Mouse (Mus musculus): Measurements from ENCODE around the gene Syt12. TPM values are rescaled to one million over a fixed set of nuclear protein-coding genes. Genes with fewer than 3 reads are reported as not detected.

Gene Syt12
- total RNA-seq (2023) = not detected in 4 replicates

DNA sequence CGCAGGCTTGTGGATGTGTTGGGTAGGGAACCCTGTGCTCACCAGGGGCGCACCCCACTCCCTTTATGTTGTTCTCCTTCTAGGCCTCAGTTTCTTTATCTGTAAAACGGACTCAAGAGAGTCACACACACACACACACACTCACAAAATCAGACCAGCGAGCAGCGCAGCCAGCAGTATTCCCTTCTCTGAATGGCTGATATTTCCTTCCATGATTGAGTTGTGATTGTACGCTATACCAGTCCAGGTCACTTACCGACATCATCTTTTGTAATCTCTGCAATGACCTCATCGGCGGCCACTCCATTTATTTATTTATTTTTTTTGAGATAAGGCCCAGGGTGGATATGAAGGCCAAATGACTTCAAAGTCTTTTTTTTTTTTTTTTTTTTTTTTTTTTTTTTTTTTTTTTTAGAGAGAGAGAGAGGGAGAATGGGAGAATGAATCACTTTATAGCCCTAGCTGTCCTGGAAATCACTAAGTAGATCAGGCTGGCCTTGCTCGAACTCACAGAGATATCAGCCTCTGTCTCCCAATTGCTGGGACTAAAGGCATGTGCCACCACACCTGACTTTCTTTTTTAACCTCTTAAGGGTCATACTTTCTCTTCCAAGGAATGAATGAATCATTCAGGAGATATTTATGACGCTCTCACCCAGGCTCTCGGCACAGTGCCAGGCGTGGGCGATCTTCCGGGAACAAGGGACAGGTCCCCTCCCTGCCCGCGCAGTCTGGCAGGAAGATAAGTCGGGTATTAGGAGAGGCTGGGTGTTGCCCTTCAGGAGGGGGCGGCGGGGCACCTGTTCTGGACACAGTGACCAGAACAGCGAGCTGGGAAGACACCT lies at the start of gene Syt12:
Syt12 (minus strand) TSS at position 103 of the 845 bp plus-strand sequence.

GRCm38 (mm10) chr19:4509986-4510963 lies 33.0 kb upstream of the Syt12 start, which contains the start of gene Pcx:
Gene Pcx (plus strand): TSS chr19:4510472.

DNA sequence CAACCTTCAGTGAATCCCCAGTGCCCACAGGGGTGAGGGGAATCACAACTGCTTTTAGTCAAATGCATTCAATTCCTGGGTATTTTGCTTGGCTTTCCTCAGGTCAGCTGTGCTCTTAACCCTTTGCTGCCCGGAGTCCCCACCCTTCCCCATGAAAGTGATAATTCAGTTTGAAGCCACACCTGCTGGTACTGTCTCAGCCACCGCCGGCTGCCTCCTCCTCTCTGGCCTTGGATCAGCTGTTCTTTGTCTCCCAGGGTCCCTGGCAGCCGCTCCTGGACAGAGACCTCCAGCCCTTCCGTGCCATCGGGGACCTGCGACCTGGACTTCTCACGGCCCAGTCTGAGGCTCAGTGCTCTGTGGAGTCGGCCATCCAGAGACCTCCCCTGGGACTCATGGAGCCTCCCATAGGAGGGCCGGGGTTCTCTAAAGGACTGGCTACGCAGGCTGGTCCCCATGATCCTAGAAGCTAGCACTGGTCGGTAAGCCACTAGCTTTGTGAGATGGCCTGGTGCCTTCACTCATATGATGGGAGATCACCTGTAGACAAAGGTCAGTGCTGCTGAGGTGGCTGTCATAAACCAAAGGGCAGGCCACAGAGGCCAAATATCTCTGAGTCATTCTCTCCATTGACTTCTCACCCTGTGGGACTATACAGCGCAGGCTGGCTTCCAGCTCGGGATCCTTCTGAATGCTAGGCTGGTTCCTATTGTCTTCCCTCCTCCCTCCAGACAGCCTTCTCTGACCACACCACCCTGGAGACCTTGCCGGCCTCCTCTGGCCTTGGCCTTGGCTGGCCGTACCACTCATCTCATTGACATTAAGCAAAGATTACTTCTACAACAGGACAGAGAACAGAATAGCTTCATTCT lies 21.1 kb upstream of the Syt12 start, which contains the start of gene 2010003K11Rik:
2010003K11Rik (minus strand) TSS at position 522 of the 872 bp plus-strand sequence.

DNA sequence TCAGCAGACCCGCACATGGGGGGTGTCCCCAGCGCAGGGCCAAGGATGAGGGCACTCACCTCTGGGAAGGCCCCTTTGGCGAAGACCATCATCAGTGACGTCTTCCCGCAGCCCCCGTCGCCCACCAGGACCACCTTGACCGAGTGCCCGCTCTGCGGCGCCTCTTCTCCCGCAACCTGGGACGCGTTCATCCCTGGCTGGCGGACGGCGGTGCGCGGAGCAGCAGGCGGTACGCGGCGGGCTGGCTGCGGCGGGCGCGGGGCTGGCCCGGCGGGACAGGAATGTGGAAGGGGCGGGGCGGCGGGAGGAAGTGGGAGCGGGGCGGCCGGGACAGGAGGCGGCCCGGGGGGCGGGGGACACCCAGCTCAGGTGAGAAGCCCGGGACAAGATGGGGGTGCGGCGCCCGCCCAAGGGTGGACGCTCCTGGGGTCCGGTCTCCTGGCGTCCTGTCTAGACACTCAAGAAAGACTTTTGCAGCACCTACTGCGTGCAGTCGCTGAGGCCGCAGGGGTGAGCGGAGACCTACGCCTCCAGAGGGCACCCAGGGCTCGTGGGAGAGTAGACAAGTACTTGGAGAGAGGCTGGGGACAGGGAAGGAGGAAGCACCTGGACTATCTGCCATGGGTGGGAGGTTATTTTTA lies 38.0 kb downstream of the Syt12 start, which contains the start of gene Rhod:
Rhod (minus strand) TSS at position 272 of the 641 bp plus-strand sequence.

GRCm38 (mm10) chr19:4397798-4398629 lies 79.2 kb downstream of the Syt12 start, which contains the start of gene Kdm2a:
Gene Kdm2a (minus strand): TSS chr19:4398285.

Other genes with a start within 250 kb of the Syt12 start
- 206 to 223 TPM (median 211 TPM) in 4 replicates for gene Pold4, start 245.5 kb downstream of the Syt12 start, total RNA-seq (2023)
- 26.5 to 33.7 TPM (median 27.9 TPM) in 4 replicates for gene Ssh3, start 208.3 kb downstream of the Syt12 start, total RNA-seq (2023)
- gene Ankrd13d, start 194.3 kb downstream of the Syt12 start, total RNA-seq (2023) = 26.4 to 33.1 TPM (median 28.4 TPM) in 4 replicates
- gene Grk2, start 171.2 kb downstream of the Syt12 start, total RNA-seq (2023) = 529 to 561 TPM (median 549 TPM) in 4 replicates
- gene Kdm2a, start 79.2 kb downstream of the Syt12 start, total RNA-seq (2023) = 224 to 243 TPM (median 232 TPM) in 4 replicates
- gene Rhod, start 38.0 kb downstream of the Syt12 start, total RNA-seq (2023) = 0.81 to 1.6 TPM (median 1.6 TPM) in 3 of 4 replicates, not detected in the other
- not detected in 4 replicates for gene 2010003K11Rik, start 21.1 kb upstream of the Syt12 start, total RNA-seq (2023)
- gene Pcx, start 33.0 kb upstream of the Syt12 start, total RNA-seq (2023) = 2.4 to 4.6 TPM (median 3.8 TPM) in 4 replicates
- 0.30 to 0.46 TPM (median 0.32 TPM) in 4 replicates for gene Lrfn4, start 138.2 kb upstream of the Syt12 start, total RNA-seq (2023)
- 47.0 to 56.9 TPM (median 51.6 TPM) in 4 replicates for gene Rce1, start 148.2 kb upstream of the Syt12 start, total RNA-seq (2023)
- gene Gm960, start 221.2 kb upstream of the Syt12 start, total RNA-seq (2023) = not detected in 4 replicates
- not detected in 4 replicates for gene Sptbn2, start 233.7 kb upstream of the Syt12 start, total RNA-seq (2023)